Mouse (Mus musculus) activated CD4-positive, CD25-positive, alpha-beta regulatory T cell, adult 4 months (primary cell): ENCODE measurements around the gene Olfr723. TPM values are rescaled to one million over a fixed set of nuclear protein-coding genes. Genes with fewer than 3 reads are reported as not detected.
"Not testable (repeated sequence)": the region's sequence is repeated elsewhere in the genome, so short reads cannot be mapped to it uniquely, and the experiment has no call there.

Experiments
- ATAC-seq: one replicate; pipeline ENCODE4 v1.8.0; 2017
- polyA plus RNA-seq, 2 experiments: library from polyadenylated mRNA; unstranded; fragments of 100-300 nt; shearing (Covaris generic); gene quantifications; one replicate each; pipeline ENCODE4 v1.2.1; 2017

Olfr723 gene
- polyA plus RNA-seq: not detected

GRCm38 (mm10) chr14:49931687-49932086 lies at the start of gene Olfr723:
Gene Olfr723 (minus strand): TSS chr14:49931787.
- not testable (repeated sequence) for ATAC-seq

- not testable (repeated sequence) for ATAC-seq
Measured at GRCm38 (mm10) chr14:49963174-49963573, 31.6 kb upstream of the Olfr723 start, which contains the start of gene Olfr724. Gene Olfr724 (minus strand): TSS chr14:49963274.

- no peak for ATAC-seq
Measured at GRCm38 (mm10) chr14:49955890-49956289, 24.3 kb upstream of the Olfr723 start.

- ATAC-seq: no peak
Measured at GRCm38 (mm10) chr14:49901899-49902298, 29.7 kb downstream of the Olfr723 start, which contains the start of gene Olfr722. Gene Olfr722 (minus strand): TSS chr14:49901999.

Other genes starting within 250 kb of the Olfr723 start
- gene Armh4, start 148.4 kb downstream of the Olfr723 start, polyA plus RNA-seq: not detected
- gene Olfr722, start 29.8 kb downstream of the Olfr723 start, polyA plus RNA-seq: not detected
- not detected for gene Olfr724, start 31.5 kb upstream of the Olfr723 start, polyA plus RNA-seq
- not detected for gene Olfr725, start 108.6 kb upstream of the Olfr723 start, polyA plus RNA-seq
- not detected for gene Olfr726, start 159.2 kb upstream of the Olfr723 start, polyA plus RNA-seq
- gene Olfr727, start 191.4 kb upstream of the Olfr723 start, polyA plus RNA-seq: under 1 TPM in 1 of 2 experiments, not detected in 1; 0.21 TPM
- not detected for gene Olfr728, start 210.9 kb upstream of the Olfr723 start, polyA plus RNA-seq
- gene Olfr729, start 221.1 kb upstream of the Olfr723 start, polyA plus RNA-seq: not detected